Mouse (Mus musculus): ENCODE data around the gene Desi2.
A peak's percentile ranks its signal among the peaks of the same experiment; 100 is the strongest.
"Not testable (repeated sequence)": the region's sequence is repeated elsewhere in the genome, so short reads cannot be mapped to it uniquely, and the experiment has no call there.

Gene Desi2

GRCm38 (mm10) chr1:178258821-178259220, 71.6 kb downstream of the Desi2 start:
- no peak for DNase-seq (ENCODE audit: low read depth, low spot score)

DNA sequence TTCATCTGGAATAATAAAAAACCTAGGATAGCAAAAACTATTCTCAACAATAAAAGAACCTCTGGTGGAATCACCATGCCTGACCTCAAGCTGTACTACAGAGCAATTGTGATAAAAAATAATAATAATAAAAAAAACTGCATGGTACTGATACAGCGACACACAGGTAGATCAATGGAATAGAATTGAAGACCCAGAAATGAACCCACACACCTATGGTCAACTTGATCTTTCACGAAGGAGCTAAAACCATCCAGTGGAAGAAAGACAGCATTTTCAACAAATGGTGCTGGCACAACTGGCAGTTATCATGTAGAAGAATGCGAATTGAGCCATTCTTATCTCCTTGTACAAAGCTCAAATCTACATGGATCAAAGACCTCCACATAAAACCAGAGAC, 78.2 kb downstream of the Desi2 start:
- not testable (repeated sequence) for DNase-seq (ENCODE audit: low read depth, low spot score)

- DNase-seq (ENCODE audit: low read depth, low spot score) = no peak
Measured at GRCm38 (mm10) chr1:178270635-178271034, 83.4 kb downstream of the Desi2 start.

GRCm38 (mm10) chr1:178275174-178275730, 88.0 kb downstream of the Desi2 start:
- DNase-seq (ENCODE audit: low read depth, low spot score) = no peak

GRCm38 (mm10) chr1:178275738-178276053, 88.5 kb downstream of the Desi2 start:
- no peak for DNase-seq (ENCODE audit: low read depth, low spot score)

DNA sequence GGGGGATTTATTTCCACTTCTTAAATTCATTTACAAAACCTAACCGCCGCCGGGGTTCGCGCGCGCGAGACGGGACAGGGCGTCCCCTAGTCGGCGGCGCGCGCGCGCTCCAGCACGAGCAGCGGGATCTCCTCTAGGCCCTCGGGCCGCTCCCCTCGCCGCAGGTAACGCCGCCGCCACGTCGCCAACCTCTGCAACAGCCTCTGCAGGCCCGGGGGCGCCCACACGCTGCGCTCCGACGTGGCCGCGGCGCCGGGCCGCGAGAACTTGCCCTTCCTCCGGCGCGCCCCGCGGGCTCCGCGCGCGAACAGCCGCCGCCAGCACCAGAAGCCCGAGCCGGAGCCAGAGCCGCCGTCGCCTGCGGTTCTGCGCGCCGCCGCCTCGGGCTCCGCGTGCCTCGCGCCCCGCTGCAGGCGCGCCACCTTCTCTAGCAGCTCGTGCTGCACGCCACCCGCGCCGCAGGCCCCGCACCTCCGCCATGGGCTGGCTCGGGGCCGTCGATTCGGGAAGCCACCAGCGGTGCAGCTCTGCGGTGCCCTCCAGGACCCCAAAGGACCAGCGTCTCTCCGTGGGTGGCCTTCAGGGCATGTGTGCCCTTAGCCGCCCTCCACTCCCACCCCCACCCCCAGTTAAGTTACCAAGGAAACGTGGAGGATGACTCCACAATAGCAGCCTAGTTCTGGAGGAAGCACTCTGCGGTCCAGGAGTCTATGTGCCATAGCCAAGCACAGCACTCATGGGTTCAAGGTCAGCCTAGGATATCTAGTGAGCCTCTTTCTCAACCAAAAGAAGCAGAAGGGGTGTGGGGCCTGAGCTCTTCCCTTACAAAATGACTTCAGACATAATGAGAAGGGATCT, 89.1 kb downstream of the Desi2 start:
- DNase-seq (ENCODE audit: low read depth, low spot score) = peak; percentile 39

GRCm38 (mm10) chr1:178283314-178283713, 96.1 kb downstream of the Desi2 start:
- not testable (repeated sequence) for DNase-seq (ENCODE audit: low read depth, low spot score)

GRCm38 (mm10) chr1:178283946-178284720, 96.9 kb downstream of the Desi2 start:
- DNase-seq (ENCODE audit: low read depth, low spot score) = no peak

- no peak for DNase-seq (ENCODE audit: low read depth, low spot score)
Measured at GRCm38 (mm10) chr1:178287601-178288176, 100.5 kb downstream of the Desi2 start.

- no peak for DNase-seq (ENCODE audit: low read depth, low spot score)
Measured at GRCm38 (mm10) chr1:178291716-178292115, 104.5 kb downstream of the Desi2 start.

GRCm38 (mm10) chr1:178294051-178294450, 106.8 kb downstream of the Desi2 start:
- DNase-seq (ENCODE audit: low read depth, low spot score) = no peak

- DNase-seq (ENCODE audit: low read depth, low spot score) = not testable (repeated sequence)
Measured at GRCm38 (mm10) chr1:178301261-178301660, 114.0 kb downstream of the Desi2 start.

GRCm38 (mm10) chr1:178303425-178303824, 116.2 kb downstream of the Desi2 start:
- DNase-seq (ENCODE audit: low read depth, low spot score) = peak; percentile 46
